Mouse (Mus musculus) CH12F3 (cell line): ENCODE results near the gene Rasd2.

Source experiments
- in situ Hi-C: fragments of 300-500 bp; cut with MboI; formaldehyde crosslinking; loops from 2 replicates; pipeline ENCODE4 v1.14.3; 2020; ENCODE audit warnings: low sequenced_read_pairs

The Rasd2 gene

GRCm38 (mm10) chr8:75213686-75214085, at the start of gene Rasd2:
TSS of gene Rasd2 (plus strand) at chr8:75213944.
- in situ Hi-C loops = loop anchor here (10.0 kb wide), 1 partner anchor 79 kb away; no protein-coding TSS in a partner anchor

- in situ Hi-C loops = no loop called here
Observed at GRCm38 (mm10) chr8:75169363-75169762, 44.4 kb upstream of the Rasd2 start.

- in situ Hi-C loops = no loop called here
Observed at GRCm38 (mm10) chr8:75172009-75172685, 41.6 kb upstream of the Rasd2 start.

GRCm38 (mm10) chr8:75193022-75193421, 20.7 kb upstream of the Rasd2 start:
- in situ Hi-C loops = no loop called here

GRCm38 (mm10) chr8:75194473-75195071, 19.2 kb upstream of the Rasd2 start:
- in situ Hi-C loops = no loop called here

GRCm38 (mm10) chr8:75197170-75197569, 16.6 kb upstream of the Rasd2 start:
- in situ Hi-C loops = no loop called here

GRCm38 (mm10) chr8:75197862-75198261, 15.9 kb upstream of the Rasd2 start:
- in situ Hi-C loops = no loop called here

GRCm38 (mm10) chr8:75198300-75198699, 15.4 kb upstream of the Rasd2 start:
- in situ Hi-C loops = no loop called here

- in situ Hi-C loops = no loop called here
Observed at GRCm38 (mm10) chr8:75198988-75199765, 14.6 kb upstream of the Rasd2 start.

- in situ Hi-C loops = no loop called here
Observed at GRCm38 (mm10) chr8:75199914-75200313, 13.8 kb upstream of the Rasd2 start.

- in situ Hi-C loops = no loop called here
Observed at GRCm38 (mm10) chr8:75202041-75202656, 11.6 kb upstream of the Rasd2 start.

- in situ Hi-C loops = no loop called here
Observed at GRCm38 (mm10) chr8:75202913-75203312, 10.8 kb upstream of the Rasd2 start.

- in situ Hi-C loops = no loop called here
Observed at GRCm38 (mm10) chr8:75203420-75203819, 10.3 kb upstream of the Rasd2 start.

- in situ Hi-C loops = no loop called here
Observed at GRCm38 (mm10) chr8:75204190-75204868, 9.4 kb upstream of the Rasd2 start.

- in situ Hi-C loops = loop anchor here (10.0 kb wide), 1 partner anchor 77 kb away; no protein-coding TSS in a partner anchor
Observed at GRCm38 (mm10) chr8:75211461-75211860, 2.3 kb upstream of the Rasd2 start.

- in situ Hi-C loops = loop anchor here (10.0 kb wide), 1 partner anchor 78 kb away; no protein-coding TSS in a partner anchor
Observed at GRCm38 (mm10) chr8:75212631-75213306, 975 bp upstream of the Rasd2 start.

GRCm38 (mm10) chr8:75213307-75213651, 465 bp upstream of the Rasd2 start:
- in situ Hi-C loops = loop anchor here (10.0 kb wide), 1 partner anchor 78 kb away; no protein-coding TSS in a partner anchor

GRCm38 (mm10) chr8:75215046-75215445, 1.3 kb downstream of the Rasd2 start:
- in situ Hi-C loops = loop anchor here (10.0 kb wide), 1 partner anchor 80 kb away; no protein-coding TSS in a partner anchor

- in situ Hi-C loops = loop anchor here (10.0 kb wide), 1 partner anchor 81 kb away; no protein-coding TSS in a partner anchor
Observed at GRCm38 (mm10) chr8:75215931-75216330, 2.2 kb downstream of the Rasd2 start.

- in situ Hi-C loops = loop anchor here (10.0 kb wide), 1 partner anchor 82 kb away; no protein-coding TSS in a partner anchor
Observed at GRCm38 (mm10) chr8:75216886-75217285, 3.1 kb downstream of the Rasd2 start.
